Mouse (Mus musculus): ENCODE results near the gene Pik3r5. TPM values are rescaled to one million over a fixed set of nuclear protein-coding genes. Genes with fewer than 3 reads are reported as not detected.

Gene Pik3r5
- polyA plus RNA-seq (2015; fragmentation: Nextera tagmentation; extraction: Ambion mirVana): 1.3 and 1.6 TPM in 2 replicates

GRCm38 (mm10) chr11:68431699-68432360, at the start of gene Pik3r5:
TSS of gene Pik3r5 (plus strand) at chr11:68432121.
- H3K4me1 ChIP-seq (replicated peaks): peaks cover 15% of the 10 kb centered on the region
- H3K27ac ChIP-seq (replicated peaks): no peak within 1 kb of the TSS
- peak within 1 kb of the TSS; percentile 58; the same call in 1 of the 2 replicates for H3K9ac ChIP-seq
- 9% methylated on average over 35 of the region's 35 CpGs for WGBS
- H3K36me3 ChIP-seq: no peaks in the 10 kb centered on the region
- H3K4me3 ChIP-seq: peak within 1 kb of the TSS; percentile 40
- no peaks in the 10 kb centered on the region for H3K9me3 ChIP-seq
- ATAC-seq (ENCODE audit: low read depth): peak; percentile 87
- peak within 1 kb of the TSS; percentile 59 for H3K4me2 ChIP-seq
- H3K27me3 ChIP-seq: peaks cover 28% of the 10 kb centered on the region

GRCm38 (mm10) chr11:68383519-68383918, 48.4 kb upstream of the Pik3r5 start:
- Histone ChIP-seq H3K4me1 (replicated peaks) (peaks cover 94% of the 10 kb centered on the region), H3K9me3 (no peaks in the 10 kb centered on the region)

GRCm38 (mm10) chr11:68384131-68384530, 47.8 kb upstream of the Pik3r5 start:
- WGBS: 3% methylated on average over 12 of the region's 12 CpGs
- H3K27ac ChIP-seq (replicated peaks): peak overlapping the region; percentile 88; the same call in 1 of the 2 replicates
- H3K9me3 ChIP-seq: no peaks in the 10 kb centered on the region
- no peak for ATAC-seq (ENCODE audit: low read depth)
- H3K36me3 ChIP-seq: no peaks in the 10 kb centered on the region
- H3K4me3 ChIP-seq: peak overlapping the region; percentile 71
- H3K9ac ChIP-seq: peak overlapping the region; percentile 85
- H3K4me2 ChIP-seq: peak overlapping the region; percentile 94
- H3K27me3 ChIP-seq: peaks cover 74% of the 10 kb centered on the region
- H3K4me1 ChIP-seq (replicated peaks): peaks cover 92% of the 10 kb centered on the region

More at GRCm38 (mm10) chr11:68383519-68383918, 48.4 kb upstream of the Pik3r5 start:
- Histone ChIP-seq H3K27me3 (peaks cover 68% of the 10 kb centered on the region), H3K27ac (replicated peaks) (peak overlapping the region; percentile 52), H3K4me3 (peak overlapping the region; percentile 71), H3K9ac (peak overlapping the region; percentile 85), H3K4me2 (peak overlapping the region; percentile 94), H3K36me3 (no peaks in the 10 kb centered on the region)
- 5% methylated on average over 10 of the region's 10 CpGs for WGBS
- ATAC-seq (ENCODE audit: low read depth): no peak

GRCm38 (mm10) chr11:68384592-68385020, 47.3 kb upstream of the Pik3r5 start:
- Histone ChIP-seq H3K4me1 (replicated peaks) (peaks cover 92% of the 10 kb centered on the region), H3K9me3 (no peaks in the 10 kb centered on the region), H3K4me3 (peak overlapping the region; percentile 71), H3K27ac (replicated peaks) (peak overlapping the region; percentile 88), H3K27me3 (peaks cover 78% of the 10 kb centered on the region), H3K4me2 (peak overlapping the region; percentile 94), H3K36me3 (no peaks in the 10 kb centered on the region), H3K9ac (peak overlapping the region; percentile 85)
- ATAC-seq (ENCODE audit: low read depth): no peak
- WGBS: under 1% methylated on average over 27 of the region's 27 CpGs

DNA sequence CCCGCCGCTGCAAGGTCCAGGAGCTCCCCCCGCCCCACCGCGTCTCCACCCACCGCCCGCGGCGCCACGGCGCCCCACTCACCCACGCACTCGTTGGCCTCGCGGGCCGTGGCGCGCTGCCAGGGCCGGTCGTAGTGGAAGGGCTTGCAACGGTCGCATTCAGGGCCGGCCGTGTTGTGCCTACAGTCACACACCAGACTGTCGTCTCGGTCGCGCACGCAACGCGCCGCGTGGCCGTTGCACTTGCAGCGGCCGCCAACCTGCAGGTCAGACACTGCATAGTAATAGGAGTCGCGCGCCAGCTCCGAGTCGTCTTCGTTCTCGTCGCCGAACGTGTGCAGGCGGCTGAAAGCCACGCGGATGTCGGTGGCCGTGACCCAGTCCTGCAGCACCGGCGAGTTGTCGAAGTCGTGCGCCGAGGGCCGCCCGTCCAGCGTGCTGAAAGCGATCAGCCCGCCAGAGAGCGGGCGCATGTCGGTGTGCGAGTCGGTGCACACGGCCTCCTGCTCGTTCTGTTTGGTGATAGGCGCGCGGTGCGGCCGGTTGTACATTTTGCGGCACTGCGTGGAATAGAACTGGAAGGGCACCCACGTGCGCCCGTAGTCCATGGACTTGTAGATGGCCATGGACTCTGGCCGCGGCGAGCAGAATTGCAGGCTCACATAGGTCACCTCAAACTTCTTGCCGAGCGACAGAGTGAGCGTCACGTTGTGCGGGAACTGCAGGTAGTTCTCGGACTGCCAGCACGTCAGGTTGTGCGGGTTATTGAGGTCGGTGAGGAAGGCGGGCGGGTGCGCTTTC, 46.7 kb upstream of the Pik3r5 start:
- no peaks in the 10 kb centered on the region for H3K36me3 ChIP-seq
- peak overlapping the region; percentile 85 for H3K9ac ChIP-seq
- peak; percentile 7; the same call in 1 of the 2 replicates for ATAC-seq (ENCODE audit: low read depth)
- H3K4me3 ChIP-seq: peak overlapping the region; percentile 71
- peaks cover 82% of the 10 kb centered on the region for H3K27me3 ChIP-seq
- H3K9me3 ChIP-seq: no peaks in the 10 kb centered on the region
- peak overlapping the region; percentile 88 for H3K27ac ChIP-seq (replicated peaks)
- peaks cover 90% of the 10 kb centered on the region for H3K4me1 ChIP-seq (replicated peaks)
- peak overlapping the region; percentile 94 for H3K4me2 ChIP-seq
- under 1% methylated on average over 92 of the region's 94 CpGs for WGBS

DNA sequence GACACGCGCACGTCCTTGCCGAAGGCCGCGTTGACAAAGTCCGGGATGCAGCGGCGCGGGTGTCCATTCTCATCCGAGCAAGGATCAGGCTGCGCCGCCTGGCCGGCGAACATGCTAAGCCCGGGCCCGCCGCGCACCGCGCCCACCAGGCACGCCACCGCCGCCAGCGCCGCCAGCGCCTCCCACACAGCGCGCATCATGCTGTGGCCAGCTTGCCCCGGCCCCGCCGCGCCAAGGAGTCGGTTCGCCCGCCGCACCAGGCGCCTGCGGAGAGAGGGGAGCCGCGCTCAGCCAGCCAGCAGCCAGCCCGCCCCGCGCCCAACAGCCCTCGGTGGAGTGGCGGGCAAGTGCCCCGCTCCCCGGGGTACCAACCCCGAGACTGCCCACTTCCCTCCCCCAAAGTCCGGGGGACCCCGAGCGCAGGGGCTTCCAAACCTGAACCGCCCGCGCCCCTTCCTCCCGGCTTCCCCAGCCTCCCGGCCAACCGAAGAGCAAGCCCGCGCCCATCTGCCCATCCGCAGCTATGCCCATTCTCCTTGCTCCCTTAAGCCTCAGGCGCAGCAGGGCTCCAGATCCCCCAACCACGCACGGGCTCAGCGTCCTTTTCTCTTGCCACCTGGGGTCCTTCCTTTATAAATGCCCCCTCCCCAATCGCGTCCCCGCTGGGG, 45.9 kb upstream of the Pik3r5 start:
- Histone ChIP-seq H3K9me3 (no peaks in the 10 kb centered on the region), H3K4me1 (replicated peaks) (peaks cover 91% of the 10 kb centered on the region), H3K36me3 (no peaks in the 10 kb centered on the region), H3K4me2 (peak overlapping the region; percentile 94), H3K9ac (peak overlapping the region; percentile 85), H3K4me3 (peak overlapping the region; percentile 71), H3K27me3 (peaks cover 87% of the 10 kb centered on the region), H3K27ac (replicated peaks) (peak overlapping the region; percentile 88)
- peak; percentile 61 for ATAC-seq (ENCODE audit: low read depth)
- WGBS: under 1% methylated on average over 66 of the region's 68 CpGs

GRCm38 (mm10) chr11:68386589-68387440, 45.1 kb upstream of the Pik3r5 start:
- WGBS: 1% methylated on average over 72 of the region's 90 CpGs
- peaks cover 87% of the 10 kb centered on the region for H3K27me3 ChIP-seq
- no peaks in the 10 kb centered on the region for H3K9me3 ChIP-seq
- H3K36me3 ChIP-seq: no peaks in the 10 kb centered on the region
- H3K27ac ChIP-seq (replicated peaks): peak overlapping the region; percentile 88
- H3K4me1 ChIP-seq (replicated peaks): peaks cover 86% of the 10 kb centered on the region
- H3K4me2 ChIP-seq: peak overlapping the region; percentile 94
- peak overlapping the region; percentile 85 for H3K9ac ChIP-seq
- peak overlapping the region; percentile 71 for H3K4me3 ChIP-seq
- ATAC-seq (ENCODE audit: low read depth): peak; percentile 68

GRCm38 (mm10) chr11:68387441-68387760, 44.5 kb upstream of the Pik3r5 start:
- peak overlapping the region; percentile 71 for H3K4me3 ChIP-seq
- peaks cover 87% of the 10 kb centered on the region for H3K27me3 ChIP-seq
- no peaks in the 10 kb centered on the region for H3K9me3 ChIP-seq
- no peaks in the 10 kb centered on the region for H3K36me3 ChIP-seq
- peak overlapping the region; percentile 88 for H3K27ac ChIP-seq (replicated peaks)
- H3K4me1 ChIP-seq (replicated peaks): peaks cover 80% of the 10 kb centered on the region
- H3K9ac ChIP-seq: peak overlapping the region; percentile 85
- WGBS: 23% methylated on average over 4 of the region's 4 CpGs
- H3K4me2 ChIP-seq: peak overlapping the region; percentile 94
- ATAC-seq (ENCODE audit: low read depth): no peak

- H3K27ac ChIP-seq (replicated peaks): no peak overlapping the region
- WGBS: 28% methylated on average over 11 of the region's 11 CpGs
- no peaks in the 10 kb centered on the region for H3K9me3 ChIP-seq
- H3K27me3 ChIP-seq: peaks cover 90% of the 10 kb centered on the region
- H3K4me1 ChIP-seq (replicated peaks): peaks cover 77% of the 10 kb centered on the region
- H3K9ac ChIP-seq: no peak overlapping the region
- peak overlapping the region; percentile 94 for H3K4me2 ChIP-seq
- ATAC-seq (ENCODE audit: low read depth): no peak
- H3K4me3 ChIP-seq: no peak overlapping the region
- H3K36me3 ChIP-seq: no peaks in the 10 kb centered on the region
Measured at GRCm38 (mm10) chr11:68387971-68388654, 43.8 kb upstream of the Pik3r5 start.

- no peak overlapping the region for H3K4me3 ChIP-seq
- 20% methylated on average over 1 of the region's 1 CpGs for WGBS
- ATAC-seq (ENCODE audit: low read depth): no peak
- no peaks in the 10 kb centered on the region for H3K36me3 ChIP-seq
- H3K27me3 ChIP-seq: peaks cover 87% of the 10 kb centered on the region
- no peaks in the 10 kb centered on the region for H3K9me3 ChIP-seq
- no peak overlapping the region for H3K9ac ChIP-seq
- 0 out of 2 replicates have a peak overlapping the region, but pooled peaks have one; percentile 94 for H3K4me2 ChIP-seq
- no peak overlapping the region for H3K27ac ChIP-seq (replicated peaks)
- H3K4me1 ChIP-seq (replicated peaks): peaks cover 72% of the 10 kb centered on the region
Measured at GRCm38 (mm10) chr11:68388655-68389015, 43.3 kb upstream of the Pik3r5 start.

GRCm38 (mm10) chr11:68389621-68390020, 42.3 kb upstream of the Pik3r5 start:
- 2% methylated on average over 8 of the region's 8 CpGs for WGBS
- Histone ChIP-seq H3K27me3 (peaks cover 92% of the 10 kb centered on the region), H3K9me3 (no peaks in the 10 kb centered on the region)

More at GRCm38 (mm10) chr11:68389621-68390020, 42.3 kb upstream of the Pik3r5 start:
- Histone ChIP-seq H3K27ac (replicated peaks) (no peak overlapping the region), H3K9ac (no peak overlapping the region), H3K4me1 (replicated peaks) (peaks cover 63% of the 10 kb centered on the region), H3K4me3 (no peak overlapping the region), H3K4me2 (no peak overlapping the region), H3K36me3 (no peaks in the 10 kb centered on the region)
- ATAC-seq (ENCODE audit: low read depth): no peak

Measured in neural tube, embryonic 13.5 days (tissue).